Mouse (Mus musculus) lung, adult 2 months (tissue): ENCODE data around the gene Nudt6.

Experiments
- CTCF ChIP-seq: fragments of 200-500 bp; IDR thresholded peaks from 2 replicates; pipeline ENCODE4 v1.5.1; 2011; ENCODE audit warnings: mild to moderate bottlenecking, low read length, control low read depth; ENCODE audit not compliant: insufficient read depth
- POLR2A ChIP-seq: fragments of 200-500 bp; IDR thresholded peaks from 2 replicates; pipeline ENCODE4 v1.6.1; 2011; ENCODE audit warnings: low read depth, mild to moderate bottlenecking, control low read depth, low read length, borderline replicate concordance; ENCODE audit errors: extremely low read depth

- TF ChIP-seq CTCF (no peak), POLR2A (no peak)
Measured at GRCm38 (mm10) chr3:37366381-37367053, 53.5 kb downstream of the Nudt6 start.
